Mouse (Mus musculus): ENCODE data around the gene Cyp4b1.

DNA sequence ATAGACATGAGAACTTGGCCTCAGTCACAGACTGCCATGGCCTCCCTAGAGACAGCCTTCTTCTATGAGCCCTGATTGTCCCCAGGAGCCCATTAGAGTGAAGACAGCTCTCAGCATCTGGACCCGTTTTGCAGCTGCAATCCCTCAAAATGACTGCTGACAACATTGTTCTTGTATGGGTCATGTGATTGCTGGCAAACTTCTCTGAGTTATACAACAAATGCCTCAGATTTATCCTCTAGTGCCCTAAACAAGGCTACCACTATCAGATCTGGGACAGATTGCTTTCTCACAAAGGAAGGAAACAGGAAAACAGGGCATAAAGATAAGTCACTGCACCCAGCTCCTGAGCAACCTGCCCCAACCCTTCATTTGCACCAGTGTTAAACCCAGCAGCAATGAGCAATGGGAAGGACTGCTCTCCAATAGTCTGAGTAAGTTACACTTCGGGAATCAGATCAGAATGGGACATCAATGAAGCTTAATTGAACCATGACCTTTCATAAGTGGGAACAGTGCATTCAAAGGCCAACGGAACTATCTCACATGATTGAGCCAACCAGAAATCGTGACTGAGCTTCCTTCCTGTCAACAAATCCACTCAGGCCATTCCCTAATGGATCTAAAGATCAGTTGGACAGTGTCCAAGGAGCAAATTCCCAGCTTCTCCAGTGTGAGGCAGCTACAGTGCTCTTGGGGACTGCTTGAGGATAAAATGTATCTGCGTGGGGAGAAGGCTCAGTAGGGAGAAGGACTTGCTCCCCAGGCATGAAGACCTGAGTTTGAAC lies 4.4 kb downstream of the Cyp4b1 start:
- TF ChIP-seq CTCF (IDR thresholded peaks at IDR 0.05; ENCODE audit: low read depth), result no peak
- peak; percentile 68; the same call in 1 of the 2 replicates for TF ChIP-seq EP300 (IDR thresholded peaks at IDR 0.05; ENCODE audit: low read depth)

All from heart, postnatal 0 days (tissue).